Mouse (Mus musculus) lung, adult 2 months (tissue): ENCODE measurements around the gene Mllt10.

Experiments used
- CTCF ChIP-seq: fragments of 200-500 bp; IDR thresholded peaks from 2 replicates; pipeline ENCODE4 v1.5.1; 2011; ENCODE audit warnings: mild to moderate bottlenecking, low read length, control low read depth; ENCODE audit not compliant: insufficient read depth
- POLR2A ChIP-seq: fragments of 200-500 bp; IDR thresholded peaks from 2 replicates; pipeline ENCODE4 v1.6.1; 2011; ENCODE audit warnings: low read depth, mild to moderate bottlenecking, control low read depth, low read length, borderline replicate concordance; ENCODE audit errors: extremely low read depth

- TF ChIP-seq CTCF (no peak), POLR2A (no peak)
Measured at GRCm38 (mm10) chr2:18019122-18019521, 35.9 kb upstream of the Mllt10 start.
